Mouse (Mus musculus) stomach, embryonic 15.5 days (tissue): ENCODE measurements around the gene Gm5152. TPM values are rescaled to one million over a fixed set of nuclear protein-coding genes. Genes with fewer than 3 reads are reported as not detected.
"Not testable (repeated sequence)": the region's sequence is repeated elsewhere in the genome, so short reads cannot be mapped to it uniquely, and the experiment has no call there.

Source experiments
- ATAC-seq: fragments of 200-750 bp; cut with Nextera tagmentation; 2 replicates; pipeline ENCODE4 v1.8.0; 2017; ENCODE audit warnings: low read depth, moderate number of reproducible peaks, moderate TSS enrichment; ENCODE audit not compliant: insufficient read depth, low FRiP score
- H3K27ac ChIP-seq: fragments of 300-500 bp; sonication (generic); 2 replicates; pipeline ENCODE4 v1.5.1; 2015; ENCODE audit warnings: mild to moderate bottlenecking, inconsistent platforms
- H3K27me3 ChIP-seq: fragments of 300-500 bp; sonication (generic); replicated peaks from 2 replicates; pipeline ENCODE4 v1.6.1; 2015; ENCODE audit warnings: inconsistent platforms
- H3K36me3 ChIP-seq: fragments of 300-500 bp; sonication (generic); 2 replicates; pipeline ENCODE4 v1.6.1; 2015; ENCODE audit warnings: inconsistent platforms
- H3K4me1 ChIP-seq: fragments of 300-500 bp; sonication (generic); 2 replicates; pipeline ENCODE4 v1.6.1; 2015; ENCODE audit warnings: inconsistent platforms
- H3K4me2 ChIP-seq: fragments of 300-500 bp; sonication (generic); 2 replicates; pipeline ENCODE4 v1.6.1; 2015; ENCODE audit warnings: mild to moderate bottlenecking, inconsistent platforms
- H3K4me3 ChIP-seq: fragments of 300-500 bp; sonication (generic); replicated peaks from 2 replicates; pipeline ENCODE4 v1.5.1; 2015; ENCODE audit warnings: inconsistent platforms
- H3K9ac ChIP-seq: fragments of 300-500 bp; sonication (generic); 2 replicates; pipeline ENCODE4 v1.6.1; 2015; ENCODE audit warnings: inconsistent platforms
- H3K9me3 ChIP-seq: fragments of 300-500 bp; sonication (generic); 2 replicates; pipeline ENCODE4 v1.6.1; 2016; ENCODE audit warnings: inconsistent platforms
- WGBS: fragments of 180-500 bp; shearing (Covaris S2); methylation state at CpG from one replicate; pipeline ENCODE4 v1.1.7; 2015; 5-methylcytosine and 5-hydroxymethylcytosine counted together
- polyA plus RNA-seq: library from polyadenylated mRNA; unstranded; fragments of >200 nt; fragmentation: Nextera tagmentation; extraction: Ambion mirVana; gene quantifications from 2 replicates; pipeline ENCODE4 v1.2.1, GENCODE M21; 2015

Gm5152 gene
- not detected in 2 replicates for polyA plus RNA-seq

- WGBS, result no CpG with 5 or more reads among the region's 1 CpGs
- not testable (repeated sequence) for H3K4me2 ChIP-seq, H3K4me3 ChIP-seq, H3K9ac ChIP-seq, H3K27me3 ChIP-seq, ATAC-seq, H3K36me3 ChIP-seq, H3K4me1 ChIP-seq, H3K9me3 ChIP-seq, H3K27ac ChIP-seq
These were observed at the start of gene Gm5152 for GRCm38 (mm10) chr5:10246426-10246825. Gm5152 (minus strand) TSS chr5:10246526.

- H3K4me1 ChIP-seq, H3K27ac ChIP-seq, H3K9me3 ChIP-seq, H3K36me3 ChIP-seq, H3K9ac ChIP-seq, H3K4me2 ChIP-seq, ATAC-seq, H3K27me3 ChIP-seq, H3K4me3 ChIP-seq: not testable (repeated sequence)
- 69% methylated on average over 1 of the region's 1 CpGs for WGBS
These were observed 8.4 kb upstream of the Gm5152 start for GRCm38 (mm10) chr5:10254768-10255167.

GRCm38 (mm10) chr5:10245770-10246169 is 556 bp downstream of the Gm5152 start:
- H3K27ac ChIP-seq, H3K4me1 ChIP-seq, ATAC-seq, H3K4me2 ChIP-seq, H3K27me3 ChIP-seq, H3K36me3 ChIP-seq, H3K4me3 ChIP-seq, H3K9me3 ChIP-seq, H3K9ac ChIP-seq: not testable (repeated sequence)

GRCm38 (mm10) chr5:10240436-10240835 is 5.9 kb downstream of the Gm5152 start:
- H3K9me3 ChIP-seq, H3K4me3 ChIP-seq, H3K4me1 ChIP-seq, H3K27me3 ChIP-seq, H3K27ac ChIP-seq, H3K9ac ChIP-seq, ATAC-seq, H3K36me3 ChIP-seq, H3K4me2 ChIP-seq: not testable (repeated sequence)
- WGBS, result 81% methylated on average over 3 of the region's 3 CpGs

- H3K9me3 ChIP-seq, result no peaks in the 10 kb centered on the region
- no peaks in the 10 kb centered on the region for H3K27me3 ChIP-seq
- no peak overlapping the region for H3K4me3 ChIP-seq
- no peaks in the 10 kb centered on the region for H3K36me3 ChIP-seq
- no peaks in the 10 kb centered on the region for H3K4me1 ChIP-seq
- H3K4me2 ChIP-seq, result no peak overlapping the region
- ATAC-seq, result no peak
- no peak overlapping the region for H3K9ac ChIP-seq
- H3K27ac ChIP-seq, result no peak overlapping the region
These were observed 26.0 kb downstream of the Gm5152 start for GRCm38 (mm10) chr5:10220317-10220716.

GRCm38 (mm10) chr5:10203067-10203466 is 43.3 kb downstream of the Gm5152 start:
- H3K27ac ChIP-seq, result no peak overlapping the region
- 83% methylated on average over 1 of the region's 1 CpGs for WGBS
- no peak overlapping the region for H3K9ac ChIP-seq
- H3K4me3 ChIP-seq, result no peak overlapping the region
- H3K9me3 ChIP-seq, result no peaks in the 10 kb centered on the region
- H3K4me2 ChIP-seq, result no peak overlapping the region
- H3K4me1 ChIP-seq, result no peaks in the 10 kb centered on the region
- no peak for ATAC-seq
- H3K27me3 ChIP-seq, result no peaks in the 10 kb centered on the region
- H3K36me3 ChIP-seq, result no peaks in the 10 kb centered on the region

- H3K9ac ChIP-seq, result no peak overlapping the region
- no peak overlapping the region for H3K27ac ChIP-seq
- H3K36me3 ChIP-seq, result no peaks in the 10 kb centered on the region
- 73% methylated on average over 1 of the region's 1 CpGs for WGBS
- H3K27me3 ChIP-seq, result no peaks in the 10 kb centered on the region
- H3K4me1 ChIP-seq, result no peaks in the 10 kb centered on the region
- ATAC-seq, result no peak
- H3K4me2 ChIP-seq, result no peak overlapping the region
- no peaks in the 10 kb centered on the region for H3K9me3 ChIP-seq
- no peak overlapping the region for H3K4me3 ChIP-seq
These were observed 49.4 kb downstream of the Gm5152 start for GRCm38 (mm10) chr5:10196880-10197279.
